Mouse (Mus musculus) T-cell, adult 2 months (primary cell): ENCODE data around the gene Il6st.

Experiments used
- DNase-seq: peaks from one replicate; pipeline ENCODE4 v3.0.0; 2022; ENCODE audit warnings: low spot score

Gene Il6st

GRCm38 (mm10) chr13:112527186-112527585 lies 63.3 kb downstream of the Il6st start:
- no peak for DNase-seq

- peak; percentile 54 for DNase-seq
Observed at GRCm38 (mm10) chr13:112529893-112530292, 66.0 kb downstream of the Il6st start.

- DNase-seq: no peak
Observed at GRCm38 (mm10) chr13:112532235-112532634, 68.4 kb downstream of the Il6st start.

- no peak for DNase-seq
Observed at GRCm38 (mm10) chr13:112533556-112533955, 69.7 kb downstream of the Il6st start.

- no peak for DNase-seq
Observed at GRCm38 (mm10) chr13:112536611-112537010, 72.7 kb downstream of the Il6st start.

- DNase-seq: no peak
Observed at GRCm38 (mm10) chr13:112537065-112537464, 73.2 kb downstream of the Il6st start.

GRCm38 (mm10) chr13:112540616-112541015 lies 76.7 kb downstream of the Il6st start:
- no peak for DNase-seq

GRCm38 (mm10) chr13:112541223-112541975 lies 77.5 kb downstream of the Il6st start:
- no peak for DNase-seq

- no peak for DNase-seq
Observed at GRCm38 (mm10) chr13:112551641-112552548, 88.0 kb downstream of the Il6st start.

- DNase-seq: no peak
Observed at GRCm38 (mm10) chr13:112553304-112553703, 89.4 kb downstream of the Il6st start.

- no peak for DNase-seq
Observed at GRCm38 (mm10) chr13:112556501-112556900, 92.6 kb downstream of the Il6st start.
